Mouse (Mus musculus) liver, embryonic 14.5 days (tissue): Measurements from ENCODE around the gene Snx17.

Experiments
- CTCF ChIP-seq: IDR thresholded peaks from 2 replicates; pipeline ENCODE4 v1.5.1; 2016; ENCODE audit warnings: antibody characterized with exemption, low read depth, control low read depth
- EP300 ChIP-seq: IDR thresholded peaks from 2 replicates; pipeline ENCODE4 v1.6.1; 2016; ENCODE audit warnings: antibody characterized with exemption, low read depth

DNA sequence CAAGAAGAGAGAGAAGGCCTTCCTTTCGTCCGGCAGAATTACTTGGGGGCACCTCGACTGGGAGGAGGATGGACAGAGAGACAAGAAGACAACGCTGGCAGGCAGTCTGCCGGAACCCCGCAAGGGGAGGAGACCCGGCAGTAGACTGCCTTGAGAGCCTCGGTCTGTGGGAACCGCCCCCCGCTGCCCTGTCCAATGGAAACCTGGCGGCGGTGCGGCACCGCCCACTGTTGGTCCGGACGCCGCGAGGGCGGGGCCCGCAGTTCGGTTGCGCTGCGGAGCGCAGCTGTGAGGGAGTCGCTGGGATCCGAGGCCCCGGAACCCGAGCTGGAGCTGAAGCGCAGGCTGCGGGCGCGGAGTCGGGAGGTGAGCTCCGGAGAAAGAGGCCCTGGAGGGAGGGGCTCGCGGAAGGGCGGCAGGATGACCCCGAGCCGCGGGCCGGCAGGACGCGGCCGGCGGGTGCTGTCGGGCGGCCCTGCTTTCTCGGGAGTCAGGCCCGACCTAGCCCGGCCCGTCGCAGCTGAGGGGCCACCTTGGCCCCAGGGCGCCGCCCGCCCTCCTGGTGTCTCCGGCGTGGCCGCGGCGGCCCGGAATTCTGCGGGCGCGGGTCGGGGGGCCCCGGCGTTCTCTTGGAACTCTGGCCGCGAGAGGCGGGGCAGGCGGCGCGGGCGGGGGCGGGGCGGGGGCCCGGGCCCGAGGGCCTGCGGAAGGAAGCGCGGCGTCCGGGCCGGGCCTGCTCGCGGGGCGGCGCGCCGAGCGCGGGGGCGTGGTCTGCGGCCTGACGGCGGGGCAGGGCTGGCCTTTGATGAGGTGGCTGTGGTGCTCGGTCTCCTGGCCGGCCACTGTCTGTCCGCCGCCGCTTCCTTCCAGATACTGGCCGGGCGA is 47.9 kb downstream of the Snx17 start, which contains the start of the genes Nrbp1 and Gm9970:
- TF ChIP-seq CTCF (0 out of 2 replicates have a peak, but pooled peaks have one; percentile 3), EP300 (no peak)
